Mouse (Mus musculus): ENCODE data around the gene Kctd20.

GRCm38 (mm10) chr17:29007641-29008325 lies 56.0 kb downstream of the Kctd20 start, which contains the start of gene Stk38:
- TF ChIP-seq POLR2A (IDR thresholded peaks at IDR 0.05; ENCODE audit: insufficient read depth, low read depth, low read length) (peak; percentile 89), CTCF (IDR thresholded peaks at IDR 0.05) (no peak), EP300 (IDR thresholded peaks at IDR 0.05; ENCODE audit: insufficient read depth, low read depth, low read length) (peak; percentile 77; the same call in 1 of the 2 replicates)
